Mouse (Mus musculus): ENCODE results near the gene Car3.

DNA sequence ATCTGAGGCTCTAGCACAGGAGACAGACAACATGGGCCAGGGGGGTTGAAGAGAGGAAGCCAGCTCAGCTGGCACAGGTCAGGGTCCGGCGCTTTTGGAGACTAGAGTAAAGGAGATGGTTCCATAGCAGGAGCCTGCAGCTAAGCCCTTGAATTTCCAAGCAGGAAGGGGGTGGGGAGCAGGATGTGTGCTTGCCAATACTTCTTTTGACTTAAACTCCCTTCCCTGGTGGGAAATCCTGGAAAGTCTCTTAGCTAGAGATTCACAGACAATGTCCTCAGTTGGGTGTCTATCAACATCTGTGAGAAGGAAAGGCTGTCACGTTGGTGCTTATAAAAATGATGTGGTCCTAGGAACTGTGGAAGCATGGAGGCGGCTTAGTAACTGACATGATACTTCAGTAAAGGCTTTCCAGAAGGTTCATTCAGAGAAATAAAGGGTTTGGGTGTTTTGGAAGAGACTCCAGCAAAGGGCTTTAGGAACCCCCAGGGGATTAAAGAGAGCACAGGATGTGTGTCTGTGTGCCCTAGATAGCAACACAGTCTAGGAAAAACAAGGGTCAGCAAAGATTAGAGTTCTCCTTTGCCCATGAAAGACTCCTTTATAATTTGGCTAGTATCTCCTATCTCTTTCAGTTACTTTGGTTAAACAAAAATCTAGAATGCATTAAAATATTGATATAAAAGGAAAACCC, 26.6 kb downstream of the Car3 start:
- TF ChIP-seq CTCF (IDR thresholded peaks at IDR 0.05; ENCODE audit: borderline replicate concordance, extremely low read depth, insufficient read depth, insufficient read length), result no peak
- TF ChIP-seq POLR2A (IDR thresholded peaks at IDR 0.05; ENCODE audit: borderline replicate concordance, extremely low read depth, insufficient read depth, insufficient read length, poor library complexity, severe bottlenecking), result no peak
